Mouse (Mus musculus) neural tube, embryonic 12.5 days (tissue): ENCODE data around the gene Hes3. TPM values are rescaled to one million over a fixed set of nuclear protein-coding genes. Genes with fewer than 3 reads are reported as not detected.

ENCODE experiments used
- ATAC-seq: fragments of 200-750 bp; cut with Nextera tagmentation; 2 replicates; pipeline ENCODE4 v1.8.0; 2017; ENCODE audit warnings: low read depth, mild to moderate bottlenecking, moderate TSS enrichment, moderate library complexity; ENCODE audit not compliant: low FRiP score
- H3K27ac ChIP-seq: fragments of 300-500 bp; sonication (generic); 2 replicates; pipeline ENCODE4 v1.5.1; 2016
- H3K27me3 ChIP-seq: fragments of 300-500 bp; sonication (generic); replicated peaks from 2 replicates; pipeline ENCODE4 v1.6.1; 2016; ENCODE audit warnings: mild to moderate bottlenecking
- H3K36me3 ChIP-seq: fragments of 300-500 bp; sonication (generic); 2 replicates; pipeline ENCODE4 v1.6.1; 2016; ENCODE audit warnings: mild to moderate bottlenecking
- H3K4me1 ChIP-seq: fragments of 300-500 bp; sonication (generic); 2 replicates; pipeline ENCODE4 v1.6.1; 2016
- H3K4me2 ChIP-seq: fragments of 300-500 bp; sonication (generic); replicated peaks from 2 replicates; pipeline ENCODE4 v1.6.1; 2016; ENCODE audit warnings: mild to moderate bottlenecking
- H3K4me3 ChIP-seq: fragments of 300-500 bp; sonication (generic); 2 replicates; pipeline ENCODE4 v1.5.1; 2016
- H3K9ac ChIP-seq: fragments of 300-500 bp; sonication (generic); 2 replicates; pipeline ENCODE4 v1.6.1; 2016; ENCODE audit warnings: mild to moderate bottlenecking
- H3K9me3 ChIP-seq: fragments of 300-500 bp; sonication (generic); 2 replicates; pipeline ENCODE4 v1.6.1; 2016; ENCODE audit warnings: mild to moderate bottlenecking
- WGBS: fragments of 180-500 bp; shearing (Covaris S2); methylation state at CpG from one replicate; pipeline ENCODE4 v1.1.7; 2016; 5-methylcytosine and 5-hydroxymethylcytosine counted together
- polyA plus RNA-seq: library from polyadenylated mRNA; unstranded; fragments of >200 nt; fragmentation: Nextera tagmentation; extraction: Ambion mirVana; gene quantifications from 2 replicates; pipeline ENCODE4 v1.2.1, GENCODE M21; 2016

Hes3 gene
- polyA plus RNA-seq, 1 experiment from 2014 or later, result 0.58 TPM

- Histone ChIP-seq H3K27ac (no peak overlapping the region), H3K9ac (no peak overlapping the region)
Observed at GRCm38 (mm10) chr4:152244545-152245522, 46.6 kb downstream of the Hes3 start.

GRCm38 (mm10) chr4:152243969-152244368, 47.5 kb downstream of the Hes3 start:
- H3K4me2 ChIP-seq, result no peak overlapping the region
- H3K9ac ChIP-seq, result no peak overlapping the region
- ATAC-seq, result no peak
- H3K4me3 ChIP-seq, result no peak overlapping the region
- H3K9me3 ChIP-seq, result no peaks in the 10 kb centered on the region
- no peaks in the 10 kb centered on the region for H3K27me3 ChIP-seq
- H3K4me1 ChIP-seq, result no peaks in the 10 kb centered on the region; the same call in 1 of the 2 replicates
- peaks cover 3% of the 10 kb centered on the region; the same call in 1 of the 2 replicates for H3K36me3 ChIP-seq
- no peak overlapping the region for H3K27ac ChIP-seq
- WGBS, result 93% methylated on average over 8 of the region's 8 CpGs

More at GRCm38 (mm10) chr4:152244545-152245522, 46.6 kb downstream of the Hes3 start:
- H3K27me3 ChIP-seq, result no peaks in the 10 kb centered on the region
- 85% methylated on average over 11 of the region's 11 CpGs for WGBS
- no peak for ATAC-seq
- peaks cover 3% of the 10 kb centered on the region; the same call in 1 of the 2 replicates for H3K36me3 ChIP-seq
- no peaks in the 10 kb centered on the region for H3K9me3 ChIP-seq
- H3K4me1 ChIP-seq, result no peaks in the 10 kb centered on the region; the same call in 1 of the 2 replicates
- H3K4me2 ChIP-seq, result no peak overlapping the region
- no peak overlapping the region for H3K4me3 ChIP-seq

- H3K4me2 ChIP-seq, result no peak overlapping the region
- ATAC-seq, result no peak
- peaks cover 3% of the 10 kb centered on the region; the same call in 1 of the 2 replicates for H3K36me3 ChIP-seq
- no peaks in the 10 kb centered on the region; the same call in 1 of the 2 replicates for H3K4me1 ChIP-seq
- no peaks in the 10 kb centered on the region for H3K9me3 ChIP-seq
- WGBS, result 92% methylated on average over 9 of the region's 9 CpGs
- H3K27me3 ChIP-seq, result no peaks in the 10 kb centered on the region
- no peak overlapping the region for H3K9ac ChIP-seq
- no peak overlapping the region for H3K27ac ChIP-seq
- no peak overlapping the region for H3K4me3 ChIP-seq
Observed at GRCm38 (mm10) chr4:152243241-152243891, 48.1 kb downstream of the Hes3 start.

GRCm38 (mm10) chr4:152239974-152240373, 51.5 kb downstream of the Hes3 start:
- Histone ChIP-seq H3K9ac (no peak overlapping the region), H3K4me2 (no peak overlapping the region), H3K27me3 (no peaks in the 10 kb centered on the region), H3K4me3 (no peak overlapping the region), H3K4me1 (no peaks in the 10 kb centered on the region), H3K36me3 (peaks cover 10% of the 10 kb centered on the region; the same call in 1 of the 2 replicates), H3K9me3 (no peaks in the 10 kb centered on the region), H3K27ac (no peak overlapping the region)
- ATAC-seq, result no peak
- WGBS, result 85% methylated on average over 4 of the region's 4 CpGs

Other genes with a start within 250 kb of the Hes3 start
- gene Plekhg5, start 219.2 kb downstream of the Hes3 start, polyA plus RNA-seq, result 10.4 and 10.6 TPM in 2 replicates
- gene Tnfrsf25, start 175.7 kb downstream of the Hes3 start, polyA plus RNA-seq, result 0.80 and 1.2 TPM in 2 replicates
- 0.32 and 0.55 TPM in 2 replicates for gene Espn, start 139.3 kb downstream of the Hes3 start, polyA plus RNA-seq
- gene Hes2, start 132.8 kb downstream of the Hes3 start, polyA plus RNA-seq, result 0.24 and 1.7 TPM in 2 replicates
- 191 and 213 TPM in 2 replicates for gene Acot7, start 113.5 kb downstream of the Hes3 start, polyA plus RNA-seq
- gene Gpr153, start 17.4 kb downstream of the Hes3 start, polyA plus RNA-seq, result 13.9 and 15.5 TPM in 2 replicates
- 23.0 and 24.7 TPM in 2 replicates for gene Icmt, start 5.6 kb upstream of the Hes3 start, polyA plus RNA-seq
- 5.8 and 7.3 TPM in 2 replicates for gene Rnf207, start 27.3 kb upstream of the Hes3 start, polyA plus RNA-seq
- gene Rpl22, start 34.1 kb upstream of the Hes3 start, polyA plus RNA-seq, result 255 and 274 TPM in 2 replicates
- 6.1 and 7.8 TPM in 2 replicates for gene Chd5, start 47.0 kb upstream of the Hes3 start, polyA plus RNA-seq
- gene Nphp4, start 185.0 kb upstream of the Hes3 start, polyA plus RNA-seq, result 6.6 and 7.2 TPM in 2 replicates
- 19.9 and 21.6 TPM in 2 replicates for gene Kcnab2, start 186.2 kb upstream of the Hes3 start, polyA plus RNA-seq